27 mouse cellular contexts compared by ENCODE assay signal in genomic region chr11:78310861-78311511, GRCm38 (mm10). TPM values are rescaled to one million over a fixed set of nuclear protein-coding genes. Genes with fewer than 3 reads are reported as not detected.
DNase-seq lines count a peak whose midpoint lies in the region; ATAC-seq lines count a peak whose summit lies in the region.
"Had no signal": no experiment of that assay in that cellular context is flagged by ENCODE, and none has a peak within 500 bp of the region (broad histone marks: within the 10 kb centered on the region; RNA-seq: fewer than 3 reads in every experiment).

No protein-coding gene starts in this region.

- H3K9me3 ChIP-seq in kidney, embryonic 16.5 days (ENCODE audit: low read length), result no peaks in the 10 kb centered on the region
- H3K9me3 ChIP-seq: embryonic facial prominence, embryonic 12.5 days; forebrain, embryonic 12.5 days; heart, embryonic 12.5 days; hindbrain, embryonic 10.5 days; intestine, embryonic 15.5 days; limb, embryonic 10.5 days; liver, embryonic 15.5 days; lung, embryonic 15.5 days; megakaryocyte, embryonic 14.5 days; midbrain, embryonic 13.5 days; neural tube, embryonic 13.5 days had no signal

- peaks cover 45% of the 10 kb centered on the region for H3K36me3 ChIP-seq in kidney, embryonic 16.5 days (ENCODE audit: insufficient read depth, low read length)

- 0 out of 2 replicates have a peak, but pooled peaks cover 3% of the 10 kb centered on the region for H3K4me1 ChIP-seq in kidney, embryonic 16.5 days (ENCODE audit: insufficient read depth, low read length)
- H3K4me1 ChIP-seq: heart, embryonic 12.5 days; midbrain, embryonic 13.5 days; neural tube, embryonic 13.5 days had no signal

- H3K27me3 ChIP-seq in kidney, embryonic 16.5 days (ENCODE audit: insufficient read depth, low read length), result no peaks in the 10 kb centered on the region
- H3K27me3 ChIP-seq: embryonic facial prominence, embryonic 12.5 days; forebrain, embryonic 12.5 days; heart, embryonic 12.5 days; intestine, embryonic 15.5 days; liver, embryonic 15.5 days; lung, embryonic 15.5 days; megakaryocyte, embryonic 14.5 days; midbrain, embryonic 13.5 days; neural tube, embryonic 13.5 days had no signal

- H3K9ac ChIP-seq in kidney, embryonic 16.5 days (replicated peaks; ENCODE audit: low read length), result no peak overlapping the region
- H3K9ac ChIP-seq: embryonic facial prominence, embryonic 12.5 days; forebrain, embryonic 12.5 days; heart, embryonic 12.5 days; intestine, embryonic 15.5 days; liver, embryonic 15.5 days; lung, embryonic 15.5 days; midbrain, embryonic 13.5 days; neural tube, embryonic 13.5 days had no signal

- DNase-seq in adrenal gland, adult 2 months, result peak; percentile 55
- DNase-seq in adrenal gland, postnatal 4 days (ENCODE audit: low spot score in 2 of 2), result no peak
- DNase-seq in kidney, adult 18-20 months, result no peak
- peak; percentile 46 for DNase-seq in adrenal gland, postnatal 10 days
- peak; percentile 68 for DNase-seq in retina, postnatal 1 day
- DNase-seq in testis, postnatal 10 days (ENCODE audit: low spot score), result no peak
- DNase-seq: cerebellum, adult 18-20 months; cerebellum, postnatal 14 days; gastrocnemius, postnatal 25 days; heart, adult 18-20 months; heart, postnatal 10 days; kidney, postnatal 10 days; liver; lung, postnatal 36 days; thymus, postnatal 4 days had no signal

- H3K4me3 ChIP-seq in kidney, embryonic 16.5 days (ENCODE audit: low read length), result no peak overlapping the region
- H3K4me3 ChIP-seq: embryonic facial prominence, embryonic 12.5 days; forebrain, embryonic 12.5 days; heart, embryonic 12.5 days; hindbrain, embryonic 10.5 days; intestine, embryonic 15.5 days; limb, embryonic 10.5 days; liver, embryonic 15.5 days; lung, embryonic 15.5 days; megakaryocyte, embryonic 14.5 days; midbrain, embryonic 13.5 days; neural tube, embryonic 13.5 days had no signal

- H3K27ac ChIP-seq in kidney, embryonic 16.5 days (ENCODE audit: low read length), result no peak overlapping the region
- H3K27ac ChIP-seq: embryonic facial prominence, embryonic 12.5 days; forebrain, embryonic 12.5 days; hindbrain, embryonic 10.5 days; intestine, embryonic 15.5 days; limb, embryonic 10.5 days; liver, embryonic 15.5 days; lung, embryonic 15.5 days; midbrain, embryonic 13.5 days; neural tube, embryonic 13.5 days had no signal

- 0 out of 2 replicates have a peak, but pooled peaks have one; percentile 15 for ATAC-seq in kidney, embryonic 16.5 days (ENCODE audit: low FRiP score, low TSS enrichment)
- ATAC-seq: intestine, embryonic 15.5 days; midbrain, embryonic 13.5 days had no signal

- 76% methylated on average over 8 of the region's 8 CpGs for WGBS in kidney, embryonic 16.5 days

- H3K4me2 ChIP-seq in kidney, embryonic 16.5 days (replicated peaks; ENCODE audit: low read depth, low read length), result no peak overlapping the region
- H3K4me2 ChIP-seq: embryonic facial prominence, embryonic 12.5 days; forebrain, embryonic 12.5 days; heart, embryonic 12.5 days; intestine, embryonic 15.5 days; liver, embryonic 15.5 days; lung, embryonic 15.5 days; midbrain, embryonic 13.5 days; neural tube, embryonic 13.5 days had no signal

RNA-seq across cellular contexts. Expression of gene Spag5, which starts 9.7 kb away (rescaled TPM):
- total RNA-seq in adrenal gland, adult 2 months (2021), result 1 to 10 TPM; 3.0 to 4.1 TPM
- 1.9 and 3.6 TPM in 2 replicates for polyA plus RNA-seq in adrenal gland, adult 2 months (2012; rRNA removed)
- total RNA-seq in adrenal gland, postnatal 4 days (2021), result 10 to 100 TPM; 28.8 to 31.5 TPM
- 41.7 and 48.6 TPM in 2 replicates for polyA plus RNA-seq in kidney, embryonic 16.5 days (2015; fragmentation: Nextera tagmentation; extraction: Ambion mirVana)
- total RNA-seq in adrenal gland, postnatal 10 days (2021), result 10 to 100 TPM; 11.2 to 16.1 TPM

RNA-seq across cellular contexts. Expression of gene Aldoc, which starts 11.8 kb away (rescaled TPM):
- 10 to 100 TPM; 25.1 to 28.0 TPM for total RNA-seq in adrenal gland, adult 2 months (2021)
- polyA plus RNA-seq in adrenal gland, adult 2 months (2012; rRNA removed), result 15.7 and 26.0 TPM in 2 replicates
- total RNA-seq in adrenal gland, postnatal 4 days (2021), result 10 to 100 TPM; 15.3 to 16.2 TPM
- 8.3 and 10.2 TPM in 2 replicates for polyA plus RNA-seq in kidney, embryonic 16.5 days (2015; fragmentation: Nextera tagmentation; extraction: Ambion mirVana)
- 1 to 10 TPM; 8.3 to 8.6 TPM for total RNA-seq in adrenal gland, postnatal 10 days (2021)

RNA-seq across cellular contexts. Expression of gene Pigs, which starts 17.2 kb away (rescaled TPM):
- 10 to 100 TPM; 57.3 to 61.3 TPM for total RNA-seq in adrenal gland, adult 2 months (2021)
- 161 and 184 TPM in 2 replicates for polyA plus RNA-seq in adrenal gland, adult 2 months (2012; rRNA removed)
- total RNA-seq in adrenal gland, postnatal 4 days (2021), result 10 to 100 TPM; 58.2 to 58.3 TPM
- 97.0 and 100 TPM in 2 replicates for polyA plus RNA-seq in kidney, embryonic 16.5 days (2015; fragmentation: Nextera tagmentation; extraction: Ambion mirVana)
- total RNA-seq in adrenal gland, postnatal 10 days (2021), result 10 to 100 TPM; 40.1 to 40.3 TPM

RNA-seq across cellular contexts. Expression of gene BC030499, which starts 20.3 kb away (rescaled TPM):
- under 1 TPM in 1 of 2 experiments, not detected in 1; 0.61 TPM for total RNA-seq in adrenal gland, adult 2 months (2021)
- polyA plus RNA-seq in adrenal gland, adult 2 months (2012; rRNA removed), result 0.07 and 0.08 TPM in 2 replicates
- total RNA-seq in adrenal gland, postnatal 4 days (2021), result 1 to 10 TPM in 1 of 2 experiments, under 1 TPM in 1; 0.73 to 1.5 TPM
- polyA plus RNA-seq in kidney, embryonic 16.5 days (2015; fragmentation: Nextera tagmentation; extraction: Ambion mirVana), result 0.30 and 0.33 TPM in 2 replicates
- 1 to 10 TPM in 1 of 2 experiments, under 1 TPM in 1; 0.57 to 2.2 TPM for total RNA-seq in adrenal gland, postnatal 10 days (2021)

RNA-seq across cellular contexts. Expression of gene Unc119, which starts 32.3 kb away (rescaled TPM):
- 10 to 100 TPM; 35.3 to 44.1 TPM for total RNA-seq in adrenal gland, adult 2 months (2021)
- polyA plus RNA-seq in adrenal gland, adult 2 months (2012; rRNA removed), result 60.4 and 65.4 TPM in 2 replicates
- 10 to 100 TPM; 55.7 to 67.1 TPM for total RNA-seq in adrenal gland, postnatal 4 days (2021)
- polyA plus RNA-seq in kidney, embryonic 16.5 days (2015; fragmentation: Nextera tagmentation; extraction: Ambion mirVana), result 39.4 and 42.3 TPM in 2 replicates
- total RNA-seq in adrenal gland, postnatal 10 days (2021), result 10 to 100 TPM; 36.1 to 42.5 TPM

Comparison
In these comparisons a context has a peak if more than half of its experiments do, and no peak if none do; other contexts are left out.
1. DNase-seq: peak in adrenal gland, adult 2 months (single experiment), adrenal gland, postnatal 10 days (single experiment) and retina, postnatal 1 day (single experiment); none in adrenal gland, postnatal 4 days (0 of 2), kidney, adult 18-20 months (single experiment) and testis, postnatal 10 days (single experiment).